ENCODE assay signal across 9 mouse cellular contexts in genomic region chr19:45236363-45236942, GRCm38 (mm10). TPM values are rescaled to one million over a fixed set of nuclear protein-coding genes. Genes with fewer than 3 reads are reported as not detected.
A peak's percentile ranks its signal among the peaks of the same experiment; 100 is the strongest.
DNase-seq lines count a peak whose midpoint lies in the region; ATAC-seq and TF ChIP-seq lines count a peak whose summit lies in the region.
"Had no signal": no experiment of that assay in that cellular context is flagged by ENCODE, and none has a peak within 500 bp of the region (broad histone marks: within the 10 kb centered on the region; RNA-seq: fewer than 3 reads in every experiment).

No protein-coding gene starts in this region.

- TF ChIP-seq EP300 in ES-Bruce4 (IDR thresholded peaks at IDR 0.05; ENCODE audit: insufficient read depth, low read depth, low read length) = no peak
- TF ChIP-seq EP300 in stomach, postnatal 0 days (optimal IDR thresholded peaks at IDR 0.05) = no peak

- H3K4me1 ChIP-seq in ES-Bruce4 (ENCODE audit: control insufficient read depth, insufficient read depth, low read length) = no peaks in the 10 kb centered on the region
- 0 out of 2 replicates have a peak, but pooled peaks cover 2% of the 10 kb centered on the region for H3K4me1 ChIP-seq in stomach, postnatal 0 days (replicated peaks; ENCODE audit: control insufficient read depth, insufficient read depth)

- no peak overlapping the region for H3K27ac ChIP-seq in ES-Bruce4 (ENCODE audit: insufficient read depth, low read length)
- H3K27ac ChIP-seq in stomach, postnatal 0 days (replicated peaks) = no peak overlapping the region

- 0 out of 2 replicates have a peak overlapping the region, but pooled peaks have one; percentile 27 for H3K9ac ChIP-seq in ES-Bruce4 (ENCODE audit: low read depth, poor library complexity, severe bottlenecking)
- no peak overlapping the region for H3K9ac ChIP-seq in stomach, postnatal 0 days (ENCODE audit: low read length)

- 0% methylated on average over 37 of the region's 39 CpGs for WGBS in stomach, postnatal 0 days

- H3K9me3 ChIP-seq in ES-Bruce4 (replicated peaks; ENCODE audit: control insufficient read depth, insufficient read depth, low read length, poor library complexity, severe bottlenecking) = no peaks in the 10 kb centered on the region
- no peaks in the 10 kb centered on the region for H3K9me3 ChIP-seq in stomach, postnatal 0 days (ENCODE audit: control insufficient read depth, low read length)

- H3K36me3 ChIP-seq in ES-Bruce4 (ENCODE audit: control insufficient read depth, insufficient read depth, low read length, poor library complexity, severe bottlenecking) = no peaks in the 10 kb centered on the region
- H3K36me3 ChIP-seq in stomach, postnatal 0 days (ENCODE audit: control insufficient read depth, insufficient read depth, low read length) = no peaks in the 10 kb centered on the region

- peak; percentile 28 for ATAC-seq in inflammation-experienced regulatory T-cells, adult 6 months
- ATAC-seq in stomach, postnatal 0 days (ENCODE audit: low FRiP score, low TSS enrichment) = peak; percentile 28; the same call in 1 of the 2 replicates

- no peak for TF ChIP-seq CTCF in ES-Bruce4 (IDR thresholded peaks at IDR 0.05; ENCODE audit: low read depth, low read length)
- TF ChIP-seq CTCF in stomach, postnatal 0 days (IDR thresholded peaks at IDR 0.05; ENCODE audit: low read depth) = no peak

- TF ChIP-seq POLR2A in ES-Bruce4 (IDR thresholded peaks at IDR 0.05; ENCODE audit: insufficient read depth, low read length) = no peak

- peak overlapping the region; percentile 48 for H3K4me2 ChIP-seq in stomach, postnatal 0 days (replicated peaks; ENCODE audit: low read depth)

- H3K27me3 ChIP-seq in ES-Bruce4 (ENCODE audit: control insufficient read depth, insufficient read depth, low read length, poor library complexity, severe bottlenecking) = peaks cover 63% of the 10 kb centered on the region
- peaks cover 32% of the 10 kb centered on the region for H3K27me3 ChIP-seq in stomach, postnatal 0 days (ENCODE audit: control insufficient read depth, insufficient read depth, low read length)

- DNase-seq in 416B (ENCODE audit: low read depth) = peak; percentile 72
- DNase-seq in gastrocnemius, adult 18-20 months (ENCODE audit: low spot score) = peak; percentile 74
- peak; percentile 27 for DNase-seq in lung, postnatal 36 days
- no peak for DNase-seq in stomach, postnatal 0 days (ENCODE audit: low spot score)
- DNase-seq in right cerebral cortex, postnatal 10 days (ENCODE audit: low spot score in 2 of 2) = no peak
- no peak for DNase-seq in cerebellum, adult 8-10 months

- H3K4me3 ChIP-seq in ES-Bruce4 (ENCODE audit: low read depth, low read length) = peak overlapping the region; percentile 42
- peak overlapping the region; percentile 38 for H3K4me3 ChIP-seq in stomach, postnatal 0 days (ENCODE audit: low read depth, low read length)

RNA-seq across cellular contexts. Expression of gene Lbx1, which starts 0.8 kb away (rescaled TPM):
- polyA plus RNA-seq in ES-Bruce4 (2011; ENCODE audit: insufficient read depth, insufficient read length, low read depth, missing spikeins) = not detected in 2 replicates
- 10 to 100 TPM; 62.4 to 63.1 TPM for total RNA-seq in gastrocnemius, adult 18-20 months (2021)
- not detected for polyA plus RNA-seq in inflammation-experienced regulatory T-cells, adult 6 months (2017; shearing (Covaris generic))
- polyA plus RNA-seq in stomach, postnatal 0 days (2015; fragmentation: Nextera tagmentation; extraction: Ambion mirVana) = 0.04 TPM in 1 of 2 replicates, not detected in the other
- polyA plus RNA-seq: spleen, adult 2 months had no signal

Comparison
In these comparisons a context has a peak if more than half of its experiments do, and no peak if none do; other contexts are left out.
1. DNase-seq: peak in 416B (single experiment), gastrocnemius, adult 18-20 months (single experiment) and lung, postnatal 36 days (single experiment); none in stomach, postnatal 0 days (single experiment), right cerebral cortex, postnatal 10 days (0 of 2) and cerebellum, adult 8-10 months (single experiment).